Mouse (Mus musculus) lung, adult 2 months (tissue): ENCODE data around the gene Gabra5.

Source experiments
- CTCF ChIP-seq: fragments of 200-500 bp; IDR thresholded peaks from 2 replicates; pipeline ENCODE4 v1.5.1; 2011; ENCODE audit warnings: mild to moderate bottlenecking, low read length, control low read depth; ENCODE audit not compliant: insufficient read depth
- POLR2A ChIP-seq: fragments of 200-500 bp; IDR thresholded peaks from 2 replicates; pipeline ENCODE4 v1.6.1; 2011; ENCODE audit warnings: low read depth, mild to moderate bottlenecking, control low read depth, low read length, borderline replicate concordance; ENCODE audit errors: extremely low read depth

- TF ChIP-seq CTCF (no peak), POLR2A (no peak)
Measured at GRCm38 (mm10) chr7:57384112-57384511, 125.7 kb downstream of the Gabra5 start.
